Mouse (Mus musculus) stomach, postnatal 0 days (tissue): ENCODE results near the gene Fut1. TPM values are rescaled to one million over a fixed set of nuclear protein-coding genes. Genes with fewer than 3 reads are reported as not detected.

Experiments
- ATAC-seq: fragments of 200-750 bp; cut with Nextera tagmentation; 2 replicates; pipeline ENCODE4 v1.8.0; 2017; ENCODE audit not compliant: low FRiP score, low TSS enrichment
- DNase-seq: peaks from one replicate; pipeline ENCODE4 v3.0.0-alpha.2; 2016; ENCODE audit warnings: low spot score
- H3K27ac ChIP-seq: fragments of 300-500 bp; sonication (generic); replicated peaks from 2 replicates; pipeline ENCODE4 v1.5.1; 2014; ENCODE audit warnings: mild to moderate bottlenecking, control low read depth
- H3K27me3 ChIP-seq: fragments of 300-500 bp; sonication (generic); 2 replicates; pipeline ENCODE4 v1.6.1; 2014; ENCODE audit warnings: low read length; ENCODE audit not compliant: control insufficient read depth, insufficient read depth
- H3K36me3 ChIP-seq: fragments of 300-500 bp; sonication (generic); 2 replicates; pipeline ENCODE4 v1.6.1; 2014; ENCODE audit warnings: low read length, mixed read lengths; ENCODE audit not compliant: control insufficient read depth, insufficient read depth
- H3K4me1 ChIP-seq: fragments of 300-500 bp; sonication (generic); replicated peaks from 2 replicates; pipeline ENCODE4 v1.6.1; 2014; ENCODE audit warnings: antibody characterized with exemption; ENCODE audit not compliant: control insufficient read depth, insufficient read depth
- H3K4me2 ChIP-seq: fragments of 300-500 bp; sonication (generic); replicated peaks from 2 replicates; pipeline ENCODE4 v1.6.1; 2014; ENCODE audit warnings: low read depth, mild to moderate bottlenecking, control low read depth, moderate library complexity
- H3K4me3 ChIP-seq: fragments of 300-500 bp; sonication (generic); 2 replicates; pipeline ENCODE4 v1.5.1; 2014; ENCODE audit warnings: low read depth, low read length, control low read depth
- H3K9ac ChIP-seq: fragments of 300-500 bp; sonication (generic); 2 replicates; pipeline ENCODE4 v1.6.1; 2014; ENCODE audit warnings: mild to moderate bottlenecking, low read length, control low read depth, mixed read lengths
- H3K9me3 ChIP-seq: fragments of 300-500 bp; sonication (generic); 2 replicates; pipeline ENCODE4 v1.6.1; 2016; ENCODE audit warnings: low read length; ENCODE audit not compliant: control insufficient read depth
- CTCF ChIP-seq: IDR thresholded peaks from 2 replicates; pipeline ENCODE4 v1.5.1; 2016; ENCODE audit warnings: antibody characterized with exemption, low read depth, mild to moderate bottlenecking, moderate library complexity
- EP300 ChIP-seq: optimal IDR thresholded peaks from 2 replicates; pipeline ENCODE3; 2016; ENCODE audit warnings: antibody characterized with exemption
- WGBS: fragments of 180-500 bp; shearing (Covaris S2); extraction: QIAGEN DNeasy Blood & Tissue Kit; methylation state at CpG from one replicate; pipeline ENCODE4 v1.1.7; 2014; 5-methylcytosine and 5-hydroxymethylcytosine counted together
- polyA plus RNA-seq: library from polyadenylated mRNA; unstranded; fragments of >200 nt; fragmentation: Nextera tagmentation; extraction: Ambion mirVana; gene quantifications from 2 replicates; pipeline ENCODE4 v1.2.1, GENCODE M21; 2015

The Fut1 gene
- polyA plus RNA-seq, 1 experiment from 2014 or later, result 1.8 TPM

DNA sequence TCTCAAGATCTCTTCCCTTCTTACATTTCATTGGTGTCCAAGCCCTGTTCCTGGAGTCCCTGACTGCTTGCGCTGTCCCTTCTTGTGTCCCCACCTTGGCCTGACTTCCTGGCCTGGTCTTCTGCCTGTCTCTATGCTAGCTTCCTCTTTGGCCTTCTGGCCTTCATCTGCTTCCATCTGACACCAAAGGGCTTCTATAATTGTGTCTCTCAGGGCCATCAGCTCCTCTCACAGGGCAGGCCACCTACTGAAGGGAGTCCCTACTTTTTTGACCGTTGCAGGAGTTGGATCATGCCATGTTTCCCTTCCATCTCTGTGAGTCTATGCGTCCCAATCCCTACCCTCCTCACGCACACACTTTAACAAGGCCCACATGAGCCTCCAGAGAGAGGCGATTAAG lies 27.2 kb upstream of the Fut1 start:
- Histone ChIP-seq H3K36me3 (peaks cover 5% of the 10 kb centered on the region; the same call in 1 of the 2 replicates), H3K27me3 (no peaks in the 10 kb centered on the region), H3K4me2 (no peak overlapping the region), H3K9ac (no peak overlapping the region), H3K27ac (no peak overlapping the region), H3K9me3 (no peaks in the 10 kb centered on the region), H3K4me1 (no peaks in the 10 kb centered on the region), H3K4me3 (no peak overlapping the region)
- no peak for TF ChIP-seq CTCF
- TF ChIP-seq EP300, result no peak
- 95% methylated on average over 5 of the region's 5 CpGs for WGBS
- DNase-seq (no peak), ATAC-seq (no peak)

DNA sequence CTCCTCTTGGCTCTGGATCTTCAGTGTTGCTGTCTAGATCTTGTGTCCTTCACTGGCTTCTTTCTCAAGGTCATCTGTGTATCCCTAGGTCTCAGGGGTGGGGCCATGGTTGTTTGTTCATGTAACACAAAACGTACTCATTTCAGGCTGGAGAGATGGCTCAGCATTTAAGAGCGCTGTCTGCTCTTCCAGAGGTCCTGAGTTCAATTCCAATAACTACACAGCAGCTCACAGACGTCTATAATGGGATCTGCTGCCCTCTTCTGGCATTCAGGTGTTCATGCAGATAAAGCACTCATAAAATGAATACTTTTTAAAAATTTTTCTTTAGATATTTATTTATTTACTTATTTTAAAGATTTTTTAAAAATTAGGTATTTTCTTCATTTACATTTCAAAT lies 26.2 kb upstream of the Fut1 start:
- Histone ChIP-seq H3K27me3 (no peaks in the 10 kb centered on the region), H3K9me3 (no peaks in the 10 kb centered on the region), H3K4me1 (no peaks in the 10 kb centered on the region), H3K4me2 (no peak overlapping the region), H3K36me3 (no peaks in the 10 kb centered on the region), H3K27ac (no peak overlapping the region), H3K4me3 (no peak overlapping the region), H3K9ac (no peak overlapping the region)
- WGBS, result 58% methylated on average over 3 of the region's 3 CpGs
- no peak for ATAC-seq
- no peak for DNase-seq
- peak; percentile 58 for TF ChIP-seq CTCF
- no peak for TF ChIP-seq EP300

DNA sequence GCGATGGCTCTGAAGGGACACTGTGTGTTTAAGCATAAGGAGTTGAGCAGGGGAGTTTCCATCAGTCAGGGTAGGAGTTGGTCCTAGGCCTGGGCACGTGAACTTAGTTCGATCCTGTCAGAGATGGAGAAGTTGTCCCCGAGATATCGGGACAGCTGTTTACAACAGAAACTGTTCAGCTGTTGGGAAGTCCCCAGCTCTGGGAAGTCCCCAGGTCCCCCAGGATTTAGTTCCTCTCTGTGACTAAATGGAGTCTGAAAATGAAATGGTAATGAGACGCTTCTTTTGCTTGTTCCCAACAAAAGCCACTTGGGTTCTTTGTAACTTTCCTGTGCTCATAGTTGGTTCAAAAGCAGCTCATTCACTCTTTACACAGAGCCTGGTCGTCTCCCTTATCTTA lies 25.2 kb upstream of the Fut1 start:
- Histone ChIP-seq H3K36me3 (no peaks in the 10 kb centered on the region), H3K27ac (no peak overlapping the region), H3K4me2 (no peak overlapping the region), H3K27me3 (no peaks in the 10 kb centered on the region), H3K9ac (no peak overlapping the region), H3K4me3 (no peak overlapping the region), H3K4me1 (no peaks in the 10 kb centered on the region), H3K9me3 (no peaks in the 10 kb centered on the region)
- DNase-seq (no peak), ATAC-seq (no peak)
- TF ChIP-seq CTCF, result no peak
- no peak for TF ChIP-seq EP300
- 68% methylated on average over 7 of the region's 7 CpGs for WGBS

DNA sequence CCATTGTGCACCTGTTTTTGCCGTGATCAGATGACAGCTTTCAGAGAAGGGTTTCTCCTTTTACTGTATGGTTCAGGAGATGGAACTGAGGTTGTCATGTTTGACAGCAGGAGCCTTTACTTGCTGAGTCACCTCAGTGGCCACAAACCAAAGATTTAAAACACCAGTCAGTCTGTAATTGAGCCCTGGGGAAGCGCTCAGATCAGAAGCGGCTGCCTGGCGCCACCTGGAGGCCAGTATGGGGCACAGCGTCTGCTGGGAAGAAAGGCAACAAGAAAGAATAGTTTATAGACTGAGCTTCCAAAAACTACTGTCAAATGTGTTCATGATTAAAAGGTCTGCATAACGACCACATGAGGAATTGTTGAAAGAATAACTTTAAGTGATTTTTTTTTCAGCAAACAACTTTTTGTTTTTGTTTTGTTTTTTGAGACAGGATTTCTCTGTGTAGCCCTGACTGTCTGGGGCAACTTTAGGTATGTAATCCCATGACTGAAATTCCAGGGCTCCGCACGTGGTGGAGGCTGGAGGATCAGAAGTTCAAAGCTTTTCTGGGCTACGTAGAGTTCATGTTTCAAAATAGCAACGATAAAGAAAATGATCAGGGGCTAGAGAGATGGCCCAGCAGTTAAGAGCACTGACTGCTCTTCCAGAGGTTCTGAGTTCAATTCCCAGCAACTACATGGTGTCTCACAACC lies 23.8 kb upstream of the Fut1 start:
- DNase-seq (peak; percentile 76), ATAC-seq (no peak)
- H3K9ac ChIP-seq, result no peak overlapping the region
- H3K36me3 ChIP-seq, result no peaks in the 10 kb centered on the region
- H3K4me3 ChIP-seq, result no peak overlapping the region
- peak; percentile 96 for TF ChIP-seq CTCF
- no peak for TF ChIP-seq EP300
- no peaks in the 10 kb centered on the region for H3K27me3 ChIP-seq
- H3K9me3 ChIP-seq, result no peaks in the 10 kb centered on the region
- no peaks in the 10 kb centered on the region for H3K4me1 ChIP-seq
- H3K27ac ChIP-seq, result no peak overlapping the region
- H3K4me2 ChIP-seq, result no peak overlapping the region
- WGBS, result 17% methylated on average over 10 of the region's 10 CpGs

DNA sequence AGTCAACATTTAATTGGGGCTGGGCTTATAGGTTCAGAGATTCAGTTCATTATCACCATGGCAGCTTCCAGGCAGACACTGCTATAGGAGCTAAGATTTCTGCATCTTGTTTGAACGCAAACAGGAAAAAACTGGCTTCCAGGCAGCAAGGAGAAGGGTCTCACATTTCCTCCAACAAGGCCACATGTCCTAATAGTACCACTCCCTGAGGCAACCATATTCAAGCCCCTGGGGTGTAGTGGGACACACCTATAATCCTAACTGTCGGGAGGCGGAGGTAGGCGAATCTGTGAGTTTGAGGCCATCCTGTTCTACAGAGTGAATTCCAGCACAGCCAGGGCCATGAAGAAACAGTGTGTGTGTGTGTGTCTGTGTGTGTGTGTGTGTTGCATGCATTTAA lies 21.9 kb upstream of the Fut1 start:
- TF ChIP-seq CTCF, result no peak
- no peak for TF ChIP-seq EP300
- Histone ChIP-seq H3K9me3 (no peaks in the 10 kb centered on the region), H3K9ac (no peak overlapping the region), H3K27ac (no peak overlapping the region), H3K4me3 (no peak overlapping the region), H3K36me3 (no peaks in the 10 kb centered on the region), H3K27me3 (no peaks in the 10 kb centered on the region), H3K4me2 (no peak overlapping the region), H3K4me1 (no peaks in the 10 kb centered on the region)
- 78% methylated on average over 4 of the region's 4 CpGs for WGBS
- ATAC-seq (no peak), DNase-seq (no peak)

DNA sequence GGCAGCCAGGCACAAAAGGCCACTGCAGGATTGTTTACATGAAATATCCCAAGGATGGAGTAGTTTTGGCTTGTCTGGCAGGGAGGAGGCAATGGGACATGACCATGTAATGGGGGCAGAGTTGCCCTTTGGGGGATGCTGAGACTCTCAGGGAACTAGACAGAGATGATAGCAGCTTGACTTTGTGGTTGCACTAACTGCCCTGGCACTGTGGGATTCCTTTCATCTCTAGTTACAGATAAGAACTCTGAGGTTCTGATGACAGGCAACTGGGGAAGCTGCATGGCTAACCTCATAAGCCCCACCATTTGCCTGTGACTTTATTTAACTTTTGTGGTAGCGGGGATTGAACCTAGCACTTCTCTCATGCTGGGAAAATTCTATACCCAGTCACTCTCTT lies 21.0 kb upstream of the Fut1 start:
- H3K27ac ChIP-seq, result no peak overlapping the region
- H3K4me2 ChIP-seq, result no peak overlapping the region
- H3K9ac ChIP-seq, result no peak overlapping the region
- H3K4me1 ChIP-seq, result no peaks in the 10 kb centered on the region
- WGBS, result 86% methylated on average over 1 of the region's 1 CpGs
- no peak for ATAC-seq
- H3K27me3 ChIP-seq, result no peaks in the 10 kb centered on the region
- no peak overlapping the region for H3K4me3 ChIP-seq
- TF ChIP-seq CTCF (no peak), EP300 (no peak)
- no peaks in the 10 kb centered on the region for H3K36me3 ChIP-seq
- no peaks in the 10 kb centered on the region for H3K9me3 ChIP-seq
- DNase-seq, result no peak
